Mouse (Mus musculus): ENCODE results near the gene Arhgap33. TPM values are rescaled to one million over a fixed set of nuclear protein-coding genes. Genes with fewer than 3 reads are reported as not detected.

Arhgap33 gene
- polyA plus RNA-seq, 1 experiment from 2014 or later, result 12.1 TPM

- no peaks in the 10 kb centered on the region for H3K27me3 ChIP-seq (ENCODE audit: control insufficient read depth, insufficient read depth, low read length)
- no peak overlapping the region for H3K9ac ChIP-seq (ENCODE audit: low read length)
- H3K36me3 ChIP-seq (ENCODE audit: control insufficient read depth, insufficient read depth, low read length), result peaks cover 8% of the 10 kb centered on the region; the same call in 1 of the 2 replicates
- ATAC-seq (ENCODE audit: insufficient number of reproducible peaks, low FRiP score, low TSS enrichment, low read depth) (no peak), DNase-seq (ENCODE audit: low spot score) (no peak)
- no peaks in the 10 kb centered on the region for H3K9me3 ChIP-seq (ENCODE audit: control insufficient read depth, low read length)
- no peak overlapping the region for H3K4me2 ChIP-seq (ENCODE audit: low read depth, severe bottlenecking)
- peaks cover 11% of the 10 kb centered on the region for H3K4me1 ChIP-seq (ENCODE audit: control insufficient read depth, insufficient read depth, low read length)
- peak overlapping the region; percentile 39; the same call in 1 of the 2 replicates for H3K4me3 ChIP-seq (ENCODE audit: low read depth, low read length)
- no peak overlapping the region for H3K27ac ChIP-seq (replicated peaks; ENCODE audit: low read depth, low read length)
- WGBS, result 87% methylated on average over 13 of the region's 13 CpGs
Observed at GRCm38 (mm10) chr7:30557901-30558514, 23.1 kb upstream of the Arhgap33 start.

- ATAC-seq (ENCODE audit: insufficient number of reproducible peaks, low FRiP score, low TSS enrichment, low read depth) (no peak), DNase-seq (ENCODE audit: low spot score) (no peak)
- no peak overlapping the region for H3K9ac ChIP-seq (ENCODE audit: low read length)
- no peaks in the 10 kb centered on the region for H3K27me3 ChIP-seq (ENCODE audit: control insufficient read depth, insufficient read depth, low read length)
- WGBS, result 93% methylated on average over 18 of the region's 18 CpGs
- no peaks in the 10 kb centered on the region for H3K9me3 ChIP-seq (ENCODE audit: control insufficient read depth, low read length)
- H3K4me3 ChIP-seq (ENCODE audit: low read depth, low read length), result no peak overlapping the region
- no peak overlapping the region for H3K4me2 ChIP-seq (ENCODE audit: low read depth, severe bottlenecking)
- H3K4me1 ChIP-seq (ENCODE audit: control insufficient read depth, insufficient read depth, low read length), result peaks cover 14% of the 10 kb centered on the region
- H3K36me3 ChIP-seq (ENCODE audit: control insufficient read depth, insufficient read depth, low read length), result peaks cover 8% of the 10 kb centered on the region; the same call in 1 of the 2 replicates
- no peak overlapping the region for H3K27ac ChIP-seq (replicated peaks; ENCODE audit: low read depth, low read length)
Observed at GRCm38 (mm10) chr7:30556894-30557536, 22.2 kb upstream of the Arhgap33 start.

GRCm38 (mm10) chr7:30553810-30554584 is 19.1 kb upstream of the Arhgap33 start:
- WGBS, result 85% methylated on average over 22 of the region's 22 CpGs
- ATAC-seq (ENCODE audit: insufficient number of reproducible peaks, low FRiP score, low TSS enrichment, low read depth) (no peak), DNase-seq (ENCODE audit: low spot score) (no peak)
- Histone ChIP-seq H3K4me1 (ENCODE audit: control insufficient read depth, insufficient read depth, low read length) (peaks cover 14% of the 10 kb centered on the region), H3K27me3 (ENCODE audit: control insufficient read depth, insufficient read depth, low read length) (no peaks in the 10 kb centered on the region), H3K4me2 (ENCODE audit: low read depth, severe bottlenecking) (peak overlapping the region; percentile 82), H3K27ac (replicated peaks; ENCODE audit: low read depth, low read length) (no peak overlapping the region), H3K4me3 (ENCODE audit: low read depth, low read length) (no peak overlapping the region), H3K9ac (ENCODE audit: low read length) (peak overlapping the region; percentile 64; the same call in 1 of the 2 replicates), H3K36me3 (ENCODE audit: control insufficient read depth, insufficient read depth, low read length) (peaks cover 8% of the 10 kb centered on the region; the same call in 1 of the 2 replicates), H3K9me3 (ENCODE audit: control insufficient read depth, low read length) (no peaks in the 10 kb centered on the region)

DNA sequence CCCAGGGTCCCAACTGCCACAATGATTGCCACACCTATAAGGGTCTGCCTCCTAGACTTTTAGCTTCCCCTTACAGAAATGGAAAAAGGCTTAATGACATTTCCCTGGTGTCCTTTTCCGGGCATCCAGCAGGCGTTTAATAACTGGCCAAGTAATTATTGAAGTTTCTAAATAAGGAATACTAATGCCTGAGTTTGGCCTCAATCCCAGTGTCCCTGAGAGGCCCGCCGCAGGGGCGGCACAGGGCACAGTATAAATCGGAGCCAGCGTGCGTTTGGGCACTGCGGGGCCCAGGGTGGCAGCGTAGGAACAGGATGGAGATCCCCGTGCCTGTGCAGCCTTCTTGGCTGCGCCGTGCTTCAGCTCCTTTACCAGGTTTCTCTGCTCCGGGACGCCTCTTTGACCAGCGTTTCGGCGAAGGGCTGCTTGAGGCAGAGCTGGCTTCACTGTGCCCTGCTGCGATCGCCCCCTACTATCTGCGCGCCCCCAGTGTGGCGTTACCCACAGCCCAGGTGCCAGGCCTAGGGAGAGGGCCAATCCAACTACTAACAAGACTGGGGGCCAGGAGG is 18.2 kb upstream of the Arhgap33 start:
- 12% methylated on average over 23 of the region's 23 CpGs for WGBS
- H3K9me3 ChIP-seq (ENCODE audit: control insufficient read depth, low read length), result no peaks in the 10 kb centered on the region
- H3K27me3 ChIP-seq (ENCODE audit: control insufficient read depth, insufficient read depth, low read length), result no peaks in the 10 kb centered on the region
- H3K4me1 ChIP-seq (ENCODE audit: control insufficient read depth, insufficient read depth, low read length), result peaks cover 8% of the 10 kb centered on the region; the same call in 1 of the 2 replicates
- H3K27ac ChIP-seq (replicated peaks; ENCODE audit: low read depth, low read length), result peak overlapping the region; percentile 78; the same call in 1 of the 2 replicates
- H3K9ac ChIP-seq (ENCODE audit: low read length), result peak overlapping the region; percentile 64
- peaks cover 11% of the 10 kb centered on the region; the same call in 1 of the 2 replicates for H3K36me3 ChIP-seq (ENCODE audit: control insufficient read depth, insufficient read depth, low read length)
- peak; percentile 40 for DNase-seq (ENCODE audit: low spot score)
- peak overlapping the region; percentile 55 for H3K4me3 ChIP-seq (ENCODE audit: low read depth, low read length)
- H3K4me2 ChIP-seq (ENCODE audit: low read depth, severe bottlenecking), result peak overlapping the region; percentile 82
- no peak for ATAC-seq (ENCODE audit: insufficient number of reproducible peaks, low FRiP score, low TSS enrichment, low read depth)

GRCm38 (mm10) chr7:30552102-30553020 is 17.5 kb upstream of the Arhgap33 start, which contains the start of the genes Hspb6 and Proser3:
Hspb6 (plus strand) TSS chr7:30552178.
Proser3 (minus strand) TSS chr7:30552299.
- Histone ChIP-seq H3K4me2 (ENCODE audit: low read depth, severe bottlenecking) (peak within 1 kb of the TSS; percentile 82), H3K4me1 (ENCODE audit: control insufficient read depth, insufficient read depth, low read length) (peaks cover 8% of the 10 kb centered on the region; the same call in 1 of the 2 replicates), H3K9ac (ENCODE audit: low read length) (peak within 1 kb of the TSS; percentile 79), H3K27me3 (ENCODE audit: control insufficient read depth, insufficient read depth, low read length) (no peaks in the 10 kb centered on the region), H3K36me3 (ENCODE audit: control insufficient read depth, insufficient read depth, low read length) (peaks cover 11% of the 10 kb centered on the region; the same call in 1 of the 2 replicates), H3K27ac (replicated peaks; ENCODE audit: low read depth, low read length) (peak within 1 kb of the TSS; percentile 97), H3K4me3 (ENCODE audit: low read depth, low read length) (peak within 1 kb of the TSS; percentile 55), H3K9me3 (ENCODE audit: control insufficient read depth, low read length) (no peaks in the 10 kb centered on the region)
- WGBS, result under 1% methylated on average over 44 of the region's 44 CpGs
- peak; percentile 96 for DNase-seq (ENCODE audit: low spot score)
- ATAC-seq (ENCODE audit: insufficient number of reproducible peaks, low FRiP score, low TSS enrichment, low read depth), result peak; percentile 93

- Histone ChIP-seq H3K36me3 (ENCODE audit: control insufficient read depth, insufficient read depth, low read length) (peaks cover 7% of the 10 kb centered on the region; the same call in 1 of the 2 replicates), H3K9ac (ENCODE audit: low read length) (peak overlapping the region; percentile 79)
- 3% methylated on average over 10 of the region's 10 CpGs for whole genome bisulfite sequencing
Observed at GRCm38 (mm10) chr7:30551445-30552101, 16.7 kb upstream of the Arhgap33 start.

GRCm38 (mm10) chr7:30550603-30551002 is 15.7 kb upstream of the Arhgap33 start:
- Histone ChIP-seq H3K36me3 (ENCODE audit: control insufficient read depth, insufficient read depth, low read length) (peaks cover 7% of the 10 kb centered on the region; the same call in 1 of the 2 replicates), H3K4me3 (ENCODE audit: low read depth, low read length) (no peak overlapping the region), H3K9me3 (ENCODE audit: control insufficient read depth, low read length) (no peaks in the 10 kb centered on the region), H3K4me2 (ENCODE audit: low read depth, severe bottlenecking) (no peak overlapping the region), H3K4me1 (ENCODE audit: control insufficient read depth, insufficient read depth, low read length) (peaks cover 8% of the 10 kb centered on the region; the same call in 1 of the 2 replicates), H3K27ac (replicated peaks; ENCODE audit: low read depth, low read length) (no peak overlapping the region), H3K27me3 (ENCODE audit: control insufficient read depth, insufficient read depth, low read length) (no peaks in the 10 kb centered on the region), H3K9ac (ENCODE audit: low read length) (no peak overlapping the region)
- DNase-seq (ENCODE audit: low spot score) (no peak), ATAC-seq (ENCODE audit: insufficient number of reproducible peaks, low FRiP score, low TSS enrichment, low read depth) (no peak)
- WGBS, result 100% methylated on average over 1 of the region's 1 CpGs

More at GRCm38 (mm10) chr7:30551445-30552101, 16.7 kb upstream of the Arhgap33 start:
- Histone ChIP-seq H3K9me3 (ENCODE audit: control insufficient read depth, low read length) (no peaks in the 10 kb centered on the region), H3K27me3 (ENCODE audit: control insufficient read depth, insufficient read depth, low read length) (no peaks in the 10 kb centered on the region), H3K4me3 (ENCODE audit: low read depth, low read length) (peak overlapping the region; percentile 55), H3K27ac (replicated peaks; ENCODE audit: low read depth, low read length) (peak overlapping the region; percentile 97), H3K4me1 (ENCODE audit: control insufficient read depth, insufficient read depth, low read length) (peaks cover 8% of the 10 kb centered on the region; the same call in 1 of the 2 replicates), H3K4me2 (ENCODE audit: low read depth, severe bottlenecking) (peak overlapping the region; percentile 82)
- ATAC-seq (ENCODE audit: insufficient number of reproducible peaks, low FRiP score, low TSS enrichment, low read depth) (peak; percentile 58), DNase-seq (ENCODE audit: low spot score) (no peak)

Data from limb, embryonic 11.5 days (tissue).